Mouse (Mus musculus) Muller cell, postnatal 12 days (primary cell): ENCODE results near the gene Thada.

Source experiments
- DNase-seq: peaks from one replicate; pipeline ENCODE4 v3.0.0-alpha.2; 2015; ENCODE audit errors: inconsistent ontology term

Thada gene

GRCm38 (mm10) chr17:84164146-84164545 lies 301.9 kb downstream of the Thada start:
- no peak for DNase-seq

GRCm38 (mm10) chr17:84163066-84163785 lies 302.8 kb downstream of the Thada start:
- no peak for DNase-seq

GRCm38 (mm10) chr17:84162211-84162760 lies 303.7 kb downstream of the Thada start:
- DNase-seq = no peak

- DNase-seq = no peak
Observed at GRCm38 (mm10) chr17:84161231-84161854, 304.7 kb downstream of the Thada start.

- DNase-seq = no peak
Observed at GRCm38 (mm10) chr17:84158891-84159290, 307.1 kb downstream of the Thada start.

GRCm38 (mm10) chr17:84158461-84158795 lies 307.6 kb downstream of the Thada start:
- DNase-seq = no peak

GRCm38 (mm10) chr17:84157743-84158460 lies 308.1 kb downstream of the Thada start:
- no peak for DNase-seq

- no peak for DNase-seq
Observed at GRCm38 (mm10) chr17:84156748-84157742, 309.0 kb downstream of the Thada start.

GRCm38 (mm10) chr17:84156227-84156573 lies 309.8 kb downstream of the Thada start:
- DNase-seq = no peak

- DNase-seq = no peak
Observed at GRCm38 (mm10) chr17:84155516-84156226, 310.3 kb downstream of the Thada start.

- no peak for DNase-seq
Observed at GRCm38 (mm10) chr17:84155029-84155338, 311.0 kb downstream of the Thada start.

- DNase-seq = no peak
Observed at GRCm38 (mm10) chr17:84154302-84155028, 311.5 kb downstream of the Thada start.

GRCm38 (mm10) chr17:84152976-84153786 lies 312.8 kb downstream of the Thada start:
- no peak for DNase-seq

GRCm38 (mm10) chr17:84152206-84152975 lies 313.6 kb downstream of the Thada start:
- no peak for DNase-seq

- no peak for DNase-seq
Observed at GRCm38 (mm10) chr17:84151306-84151705, 314.7 kb downstream of the Thada start.

- no peak for DNase-seq
Observed at GRCm38 (mm10) chr17:84150291-84150690, 315.7 kb downstream of the Thada start.

GRCm38 (mm10) chr17:84149566-84149965 lies 316.4 kb downstream of the Thada start:
- no peak for DNase-seq
